14 mouse cellular contexts compared by ENCODE assay signal in the genomic region with DNA sequence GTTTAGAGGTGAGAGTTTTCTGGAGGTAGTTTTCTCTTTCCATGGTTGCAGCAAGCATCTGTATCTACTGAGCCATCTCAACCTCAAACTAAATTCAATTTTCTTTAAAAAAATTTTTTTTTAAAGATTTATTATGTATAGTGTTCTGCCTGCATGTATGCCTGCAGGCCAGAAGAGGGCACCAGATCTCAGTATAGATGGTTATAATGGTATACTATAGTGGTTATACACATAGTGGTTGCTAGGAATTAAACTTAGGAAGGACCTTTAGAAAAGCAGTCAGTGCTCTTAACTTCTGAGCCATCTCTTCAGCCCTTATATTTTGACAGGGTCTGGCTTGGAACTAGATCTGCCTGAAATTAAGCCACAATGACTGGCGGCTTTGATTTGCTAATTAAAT. TPM values are rescaled to one million over a fixed set of nuclear protein-coding genes. Genes with fewer than 3 reads are reported as not detected.
DNase-seq lines count a peak whose midpoint lies in the region; ATAC-seq and TF ChIP-seq lines count a peak whose summit lies in the region.
"Had no signal": no experiment of that assay in that cellular context is flagged by ENCODE, and none has a peak within 500 bp of the region (broad histone marks: within the 10 kb centered on the region; RNA-seq: fewer than 3 reads in every experiment).

No protein-coding gene starts in this region.

- DNase-seq in heart, postnatal 0 days (ENCODE audit: low spot score): no peak
- DNase-seq in heart, postnatal 36 days: no peak
- peak; percentile 26 for DNase-seq in midbrain, embryonic 14.5 days
- DNase-seq in midbrain, embryonic 10.5 days (ENCODE audit: low spot score): no peak
- peak; percentile 46 for DNase-seq in NIH3T3 (ENCODE audit: low read depth)
- peak; percentile 42 for DNase-seq in naive thymus-derived CD4-positive, alpha-beta T cell, adult 2 months (ENCODE audit: low read depth)
- DNase-seq in adrenal gland, postnatal 10 days: no peak
- no peak for DNase-seq in layer of hippocampus, adult 18-20 months (ENCODE audit: low spot score in 2 of 2)
- DNase-seq: left cerebral cortex, postnatal 4 days; right cerebral cortex, postnatal 14 days had no signal

- H3K27ac ChIP-seq in heart, postnatal 0 days (ENCODE audit: low read depth): peak overlapping the region; percentile 47; the same call in 1 of the 2 replicates
- no peak overlapping the region for H3K27ac ChIP-seq in midbrain, embryonic 14.5 days (replicated peaks; ENCODE audit: low read depth, low read length)
- no peak overlapping the region for H3K27ac ChIP-seq in midbrain, embryonic 10.5 days (replicated peaks)
- H3K27ac ChIP-seq: hindbrain, embryonic 13.5 days; macrophage; neural tube, embryonic 13.5 days; stomach, embryonic 15.5 days had no signal

- peak; percentile 36 for TF ChIP-seq CTCF in heart, postnatal 0 days (IDR thresholded peaks at IDR 0.05; ENCODE audit: low read depth)

- no peak for TF ChIP-seq EP300 in heart, postnatal 0 days (IDR thresholded peaks at IDR 0.05; ENCODE audit: low read depth)

- H3K9ac ChIP-seq in heart, postnatal 0 days (replicated peaks; ENCODE audit: low read depth, low read length): no peak overlapping the region
- H3K9ac ChIP-seq in midbrain, embryonic 14.5 days (replicated peaks; ENCODE audit: low read length): no peak overlapping the region
- H3K9ac ChIP-seq: hindbrain, embryonic 13.5 days; neural tube, embryonic 13.5 days; stomach, embryonic 15.5 days had no signal

- peaks cover 12% of the 10 kb centered on the region for H3K4me1 ChIP-seq in heart, postnatal 0 days (ENCODE audit: control insufficient read depth, insufficient read depth)
- peaks cover 9% of the 10 kb centered on the region for H3K4me1 ChIP-seq in midbrain, embryonic 14.5 days (ENCODE audit: control insufficient read depth, insufficient read depth, low read length)
- H3K4me1 ChIP-seq in midbrain, embryonic 10.5 days: peaks cover 25% of the 10 kb centered on the region

- WGBS in heart, postnatal 0 days: 100% methylated on average over 1 of the region's 1 CpGs
- 98% methylated on average over 1 of the region's 1 CpGs for whole genome bisulfite sequencing in midbrain, embryonic 14.5 days
- 91% methylated on average over 1 of the region's 1 CpGs for WGBS in midbrain, embryonic 10.5 days

- H3K27me3 ChIP-seq in heart, postnatal 0 days (ENCODE audit: control insufficient read depth, insufficient read depth, low read length): no peaks in the 10 kb centered on the region
- H3K27me3 ChIP-seq in midbrain, embryonic 14.5 days (ENCODE audit: control insufficient read depth, insufficient read depth, low read length): no peaks in the 10 kb centered on the region
- no peaks in the 10 kb centered on the region for H3K27me3 ChIP-seq in midbrain, embryonic 10.5 days (ENCODE audit: low read depth, poor library complexity, severe bottlenecking)
- H3K27me3 ChIP-seq: hindbrain, embryonic 13.5 days; neural tube, embryonic 13.5 days; stomach, embryonic 15.5 days had no signal

- peak; percentile 41; the same call in 1 of the 2 replicates for ATAC-seq in heart, postnatal 0 days (ENCODE audit: insufficient read depth, low read depth)
- no peak for ATAC-seq in midbrain, embryonic 14.5 days (ENCODE audit: low FRiP score, low TSS enrichment)

- intact Hi-C loops in heart, postnatal 36 days (cut with DNase I): no loop called here

- no peak overlapping the region for H3K4me3 ChIP-seq in heart, postnatal 0 days (ENCODE audit: low read depth, low read length)
- no peak overlapping the region for H3K4me3 ChIP-seq in midbrain, embryonic 14.5 days (replicated peaks; ENCODE audit: low read depth, low read length)
- H3K4me3 ChIP-seq in midbrain, embryonic 10.5 days: no peak overlapping the region
- H3K4me3 ChIP-seq: hindbrain, embryonic 13.5 days; neural tube, embryonic 13.5 days; stomach, embryonic 15.5 days had no signal

- H3K9me3 ChIP-seq in heart, postnatal 0 days (replicated peaks; ENCODE audit: control insufficient read depth, low read length): no peaks in the 10 kb centered on the region
- no peaks in the 10 kb centered on the region for H3K9me3 ChIP-seq in midbrain, embryonic 14.5 days (ENCODE audit: control insufficient read depth, low read length)
- no peaks in the 10 kb centered on the region; the same call in 1 of the 2 replicates for H3K9me3 ChIP-seq in midbrain, embryonic 10.5 days (replicated peaks)
- H3K9me3 ChIP-seq: hindbrain, embryonic 13.5 days; neural tube, embryonic 13.5 days; stomach, embryonic 15.5 days had no signal

- no peak overlapping the region for H3K4me2 ChIP-seq in heart, postnatal 0 days (ENCODE audit: low read depth, low read length)
- no peak overlapping the region for H3K4me2 ChIP-seq in midbrain, embryonic 14.5 days (ENCODE audit: low read length)
- H3K4me2 ChIP-seq: hindbrain, embryonic 13.5 days; neural tube, embryonic 13.5 days; stomach, embryonic 15.5 days had no signal

- H3K36me3 ChIP-seq in heart, postnatal 0 days (replicated peaks; ENCODE audit: control insufficient read depth, insufficient read depth, low read length): peaks cover 22% of the 10 kb centered on the region; the same call in 1 of the 2 replicates
- peaks cover 21% of the 10 kb centered on the region for H3K36me3 ChIP-seq in midbrain, embryonic 14.5 days (ENCODE audit: control insufficient read depth, insufficient read depth, low read length)
- H3K36me3 ChIP-seq in midbrain, embryonic 10.5 days: peaks cover 66% of the 10 kb centered on the region

RNA-seq across cellular contexts. Expression of a gene that starts 6.4 kb away (rescaled TPM):
- total RNA-seq in heart, postnatal 0 days (2014; rRNA removed; ENCODE audit: low replicate concordance): 6.3 and 13.1 TPM in 2 replicates
- 7.9 and 8.6 TPM in 2 replicates for polyA plus RNA-seq in heart, postnatal 0 days (2015; fragmentation: Nextera tagmentation; extraction: Ambion mirVana)
- total RNA-seq in heart, postnatal 36 days (2021): 1 to 10 TPM; 2.6 to 3.6 TPM
- polyA plus RNA-seq in midbrain, embryonic 14.5 days (2014; fragmentation: Nextera tagmentation; extraction: Ambion mirVana): 12.7 and 15.0 TPM in 2 replicates
- polyA plus RNA-seq in midbrain, embryonic 10.5 days (2016; fragmentation: Nextera tagmentation; extraction: Ambion mirVana): 49.8 and 57.0 TPM in 2 replicates
- total RNA-seq in adrenal gland, postnatal 10 days (2021): 1 to 10 TPM; 5.5 to 6.0 TPM
- total RNA-seq in layer of hippocampus, adult 18-20 months (2021): 1 to 10 TPM; 5.0 to 5.4 TPM

RNA-seq across cellular contexts. Expression of a gene that starts 6.6 kb away (rescaled TPM):
- 43.1 and 55.0 TPM in 2 replicates for total RNA-seq in heart, postnatal 0 days (2014; rRNA removed; ENCODE audit: low replicate concordance)
- 28.2 and 29.9 TPM in 2 replicates for polyA plus RNA-seq in heart, postnatal 0 days (2015; fragmentation: Nextera tagmentation; extraction: Ambion mirVana)
- 10 to 100 TPM; 18.8 to 20.6 TPM for total RNA-seq in heart, postnatal 36 days (2021)
- polyA plus RNA-seq in midbrain, embryonic 14.5 days (2014; fragmentation: Nextera tagmentation; extraction: Ambion mirVana): 37.6 and 39.9 TPM in 2 replicates
- polyA plus RNA-seq in midbrain, embryonic 10.5 days (2016; fragmentation: Nextera tagmentation; extraction: Ambion mirVana): 32.6 and 34.3 TPM in 2 replicates
- total RNA-seq in adrenal gland, postnatal 10 days (2021): 10 to 100 TPM; 41.5 to 49.4 TPM
- total RNA-seq in layer of hippocampus, adult 18-20 months (2021): 10 to 100 TPM; 25.9 to 27.1 TPM

RNA-seq across cellular contexts. Expression of a gene that starts 6.6 kb away (rescaled TPM):
- total RNA-seq in heart, postnatal 0 days (2014; rRNA removed; ENCODE audit: low replicate concordance): 57.0 and 86.3 TPM in 2 replicates
- 502 and 513 TPM in 2 replicates for polyA plus RNA-seq in heart, postnatal 0 days (2015; fragmentation: Nextera tagmentation; extraction: Ambion mirVana)
- total RNA-seq in heart, postnatal 36 days (2021): 100 to 1,000 TPM; 206 to 211 TPM
- polyA plus RNA-seq in midbrain, embryonic 14.5 days (2014; fragmentation: Nextera tagmentation; extraction: Ambion mirVana): 340 and 383 TPM in 2 replicates
- polyA plus RNA-seq in midbrain, embryonic 10.5 days (2016; fragmentation: Nextera tagmentation; extraction: Ambion mirVana): 467 and 542 TPM in 2 replicates
- 100 to 1,000 TPM; 453 to 493 TPM for total RNA-seq in adrenal gland, postnatal 10 days (2021)
- 100 to 1,000 TPM; 188 to 192 TPM for total RNA-seq in layer of hippocampus, adult 18-20 months (2021)

RNA-seq across cellular contexts. Expression of a gene that starts 7.7 kb away (rescaled TPM):
- total RNA-seq in heart, postnatal 0 days (2014; rRNA removed; ENCODE audit: low replicate concordance): 1.8 and 3.7 TPM in 2 replicates
- polyA plus RNA-seq in heart, postnatal 0 days (2015; fragmentation: Nextera tagmentation; extraction: Ambion mirVana): 3.8 and 4.8 TPM in 2 replicates
- total RNA-seq in heart, postnatal 36 days (2021): under 1 TPM; 0.41 to 0.83 TPM
- 7.0 and 7.6 TPM in 2 replicates for polyA plus RNA-seq in midbrain, embryonic 14.5 days (2014; fragmentation: Nextera tagmentation; extraction: Ambion mirVana)
- polyA plus RNA-seq in midbrain, embryonic 10.5 days (2016; fragmentation: Nextera tagmentation; extraction: Ambion mirVana): 17.0 TPM in 2 replicates
- 1 to 10 TPM; 1.7 to 2.1 TPM for total RNA-seq in adrenal gland, postnatal 10 days (2021)
- 1 to 10 TPM; 1.5 to 1.8 TPM for total RNA-seq in layer of hippocampus, adult 18-20 months (2021)

RNA-seq across cellular contexts. Expression of a gene that starts 13.5 kb away (rescaled TPM):
- total RNA-seq in heart, postnatal 0 days (2014; rRNA removed; ENCODE audit: low replicate concordance): 0.46 and 7.1 TPM in 2 replicates
- 5.5 and 6.1 TPM in 2 replicates for polyA plus RNA-seq in heart, postnatal 0 days (2015; fragmentation: Nextera tagmentation; extraction: Ambion mirVana)
- 1 to 10 TPM; 2.5 to 2.8 TPM for total RNA-seq in heart, postnatal 36 days (2021)
- polyA plus RNA-seq in midbrain, embryonic 14.5 days (2014; fragmentation: Nextera tagmentation; extraction: Ambion mirVana): 11.7 and 13.8 TPM in 2 replicates
- polyA plus RNA-seq in midbrain, embryonic 10.5 days (2016; fragmentation: Nextera tagmentation; extraction: Ambion mirVana): 43.8 and 51.4 TPM in 2 replicates
- 1 to 10 TPM; 3.7 to 3.9 TPM for total RNA-seq in adrenal gland, postnatal 10 days (2021)
- 1 to 10 TPM; 3.4 to 4.6 TPM for total RNA-seq in layer of hippocampus, adult 18-20 months (2021)

Comparison
In these comparisons a context has a peak if more than half of its experiments do, and no peak if none do; other contexts are left out.
1. DNase-seq: peak in midbrain, embryonic 14.5 days (single experiment), NIH3T3 (single experiment) and naive thymus-derived CD4-positive, alpha-beta T cell, adult 2 months (single experiment); none in heart, postnatal 0 days (single experiment), heart, postnatal 36 days (0 of 2), midbrain, embryonic 10.5 days (single experiment), adrenal gland, postnatal 10 days (single experiment) and layer of hippocampus, adult 18-20 months (0 of 2).